Mouse (Mus musculus): Measurements from ENCODE around the gene Olfr782.
"Not testable (repeated sequence)": the region's sequence is repeated elsewhere in the genome, so short reads cannot be mapped to it uniquely, and the experiment has no call there.

DNA sequence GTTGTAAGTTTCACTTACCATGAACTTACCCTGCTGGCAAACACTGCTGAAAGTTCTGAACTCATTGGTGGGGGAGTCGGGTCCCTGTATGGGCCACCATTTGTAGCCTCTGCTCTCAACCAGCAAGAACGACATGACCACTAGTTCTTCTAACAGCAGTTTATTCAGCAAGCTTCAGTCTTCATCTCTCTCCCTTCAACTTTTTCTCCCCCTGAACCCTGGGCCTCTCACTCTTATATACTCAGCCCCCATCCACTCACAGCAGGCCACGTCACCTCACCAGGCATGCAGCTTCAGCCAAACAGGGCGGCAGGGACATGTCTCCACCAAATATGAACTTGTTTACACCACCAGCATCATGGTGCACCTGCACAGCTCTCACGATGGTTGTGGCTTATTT, 25.4 kb downstream of the Olfr782 start:
- TF ChIP-seq ETS1 (conservative IDR thresholded peaks at IDR 0.05; ENCODE audit: low read depth, low read length); CTCF (conservative IDR thresholded peaks at IDR 0.05 in 1 of 2, IDR thresholded peaks at IDR 0.05 in 1 of 2; ENCODE audit: low read depth in 2 of 2, low read length in 2 of 2); ZC3H11A (IDR thresholded peaks at IDR 0.05; ENCODE audit: low read depth, low read length); ZNF384 (IDR thresholded peaks at IDR 0.05; ENCODE audit: low read depth, low read length); PAX5 (IDR thresholded peaks at IDR 0.05; ENCODE audit: low read length); POLR2AphosphoS2 (IDR thresholded peaks at IDR 0.05; ENCODE audit: low read depth, low read length): not testable (repeated sequence)
